Mouse (Mus musculus) liver, adult 2 months (tissue): ENCODE measurements around the gene Gm10964.

ENCODE experiments used
- CTCF ChIP-seq: fragments of 200-500 bp; IDR thresholded peaks from 2 replicates; pipeline ENCODE4 v1.5.1; 2011; ENCODE audit warnings: low read depth, low read length, control low read depth
- POLR2A ChIP-seq: fragments of 200-500 bp; IDR thresholded peaks from 2 replicates; pipeline ENCODE4 v1.6.1; 2011; ENCODE audit warnings: low read length, control low read depth; ENCODE audit not compliant: insufficient read depth; ENCODE audit errors: extremely low read depth

GRCm38 (mm10) chr3:103743208-103743607 lies 4.0 kb downstream of the Gm10964 start:
- TF ChIP-seq CTCF (no peak), POLR2A (no peak)
